Mouse (Mus musculus) left cerebral cortex, adult 2 months (tissue): ENCODE results near the gene AL732309.1. TPM values are rescaled to one million over a fixed set of nuclear protein-coding genes. Genes with fewer than 3 reads are reported as not detected.
A peak's percentile ranks its signal among the peaks of the same experiment; 100 is the strongest.

ENCODE experiments used
- DNase-seq, 2 experiments: peaks; one replicate each; pipeline ENCODE4 v3.0.0; 2021 to 2022; ENCODE audit warnings: low spot score in 2 of 2, mixed read lengths in 1 of 2; ENCODE audit errors: extremely low spot score in 1 of 2
- H3K27ac ChIP-seq: fragments of 200-600 bp; 2 replicates; pipeline ENCODE4 v1.8.1; 2022
- H3K4me3 ChIP-seq: fragments of 200-600 bp; 2 replicates; pipeline ENCODE4 v1.8.1; 2022
- CTCF ChIP-seq: fragments of 200-600 bp; IDR thresholded peaks from 2 replicates; pipeline ENCODE4 v1.8.1; 2022; ENCODE audit warnings: antibody characterized with exemption, mild to moderate bottlenecking, moderate library complexity
- intact Hi-C: fragments of 180-260 bp; cut with DNase I; formaldehyde crosslinking; loops from one replicate; pipeline ENCODE4 v1.15.1; 2025
- total RNA-seq, 2 experiments: library from RNA; stranded (reverse); gene quantifications; 2 replicates each; pipeline ENCODE4 v1.2.3; 2021

Gene AL732309.1
- total RNA-seq, 2 experiments from 2014 or later: 1.4 to 2.7 TPM

- peak overlapping the region; percentile 87 for H3K27ac ChIP-seq
Observed at GRCm38 (mm10) chr2:25224766-25225752, 21.6 kb downstream of the AL732309.1 start.

GRCm38 (mm10) chr2:25224492-25224765 lies 22.2 kb downstream of the AL732309.1 start, which contains the start of gene Tubb4b:
Gene Tubb4b (minus strand): TSS chr2:25224702.
- peak; percentile 13; the same call in 1 of the 2 replicates for TF ChIP-seq CTCF
- Histone ChIP-seq H3K4me3 (peak within 1 kb of the TSS; percentile 93), H3K27ac (peak within 1 kb of the TSS; percentile 96)
- intact Hi-C loops: loop anchor here (2.0 kb wide), 1 partner anchor 14 kb away; the partner anchor contains the start of gene Nelfb
- no peak for DNase-seq

More at GRCm38 (mm10) chr2:25224766-25225752, 21.6 kb downstream of the AL732309.1 start:
- peak; percentile 96 to 98 for DNase-seq
- TF ChIP-seq CTCF: no peak; the same call in none of the 2 replicates
- intact Hi-C loops: loop anchor here (2.0 kb wide), 1 partner anchor 14 kb away; the partner anchor contains the start of gene Nelfb
- H3K4me3 ChIP-seq: peak overlapping the region; percentile 54

- no peak for TF ChIP-seq CTCF
- intact Hi-C loops: loop anchor here (2.0 kb wide), 1 partner anchor 13 kb away; the partner anchor contains the start of gene Nelfb
- H3K27ac ChIP-seq: peak overlapping the region; percentile 96
- H3K4me3 ChIP-seq: peak overlapping the region; percentile 93
- peak; percentile 79 for DNase-seq
Observed at GRCm38 (mm10) chr2:25223681-25224491, 22.8 kb downstream of the AL732309.1 start.

- no peak for TF ChIP-seq CTCF
- no peak for DNase-seq
- intact Hi-C loops: no loop called here
Observed at GRCm38 (mm10) chr2:25221331-25221772, 25.3 kb downstream of the AL732309.1 start.

GRCm38 (mm10) chr2:25218445-25218844 lies 28.2 kb downstream of the AL732309.1 start, which contains the start of gene Fam166a:
Gene Fam166a (plus strand): TSS chr2:25218745.
- intact Hi-C loops: no loop called here
- no peak within 1 kb of the TSS for H3K4me3 ChIP-seq
- no peak for DNase-seq
- H3K27ac ChIP-seq: no peak within 1 kb of the TSS
- TF ChIP-seq CTCF: no peak

More at GRCm38 (mm10) chr2:25221331-25221772, 25.3 kb downstream of the AL732309.1 start:
- Histone ChIP-seq H3K4me3 (no peak overlapping the region), H3K27ac (no peak overlapping the region)

GRCm38 (mm10) chr2:25217666-25218065 lies 29.0 kb downstream of the AL732309.1 start:
- no peak overlapping the region for H3K4me3 ChIP-seq
- TF ChIP-seq CTCF: no peak
- no peak for DNase-seq
- intact Hi-C loops: no loop called here
- no peak overlapping the region for H3K27ac ChIP-seq

GRCm38 (mm10) chr2:25214444-25214843 lies 32.2 kb downstream of the AL732309.1 start, which contains the start of gene Stpg3:
Gene Stpg3 (minus strand): TSS chr2:25214637.
- no peak for DNase-seq
- intact Hi-C loops: no loop called here
- TF ChIP-seq CTCF: no peak
- Histone ChIP-seq H3K27ac (no peak within 1 kb of the TSS), H3K4me3 (no peak within 1 kb of the TSS)

- TF ChIP-seq CTCF: no peak
- H3K27ac ChIP-seq: no peak overlapping the region
- intact Hi-C loops: no loop called here
- DNase-seq: no peak
- H3K4me3 ChIP-seq: no peak overlapping the region
Observed at GRCm38 (mm10) chr2:25213266-25213865, 33.3 kb downstream of the AL732309.1 start.

GRCm38 (mm10) chr2:25211121-25211670 lies 35.5 kb downstream of the AL732309.1 start, which contains the start of gene Nelfb:
Gene Nelfb (minus strand): TSS chr2:25211489.
- no peak for TF ChIP-seq CTCF
- intact Hi-C loops: loop anchor here (2.0 kb wide), 1 partner anchor 14 kb away; the partner anchor contains the start of gene Tubb4b
- Histone ChIP-seq H3K4me3 (peak within 1 kb of the TSS; percentile 97), H3K27ac (peak within 1 kb of the TSS; percentile 98)
- peak; percentile 81 to 82 for DNase-seq

- intact Hi-C loops: loop anchor here (2.0 kb wide), 1 partner anchor 14 kb away; the partner anchor contains the start of gene Tubb4b
- Histone ChIP-seq H3K27ac (peak overlapping the region; percentile 98), H3K4me3 (peak overlapping the region; percentile 97)
- DNase-seq: no peak
- no peak for TF ChIP-seq CTCF
Observed at GRCm38 (mm10) chr2:25210686-25211085, 36.0 kb downstream of the AL732309.1 start.
